Mouse (Mus musculus): ENCODE results near the gene Ubash3b. TPM values are rescaled to one million over a fixed set of nuclear protein-coding genes. Genes with fewer than 3 reads are reported as not detected.

The Ubash3b gene
- total RNA-seq, 1 experiment = 2.8 TPM

DNA sequence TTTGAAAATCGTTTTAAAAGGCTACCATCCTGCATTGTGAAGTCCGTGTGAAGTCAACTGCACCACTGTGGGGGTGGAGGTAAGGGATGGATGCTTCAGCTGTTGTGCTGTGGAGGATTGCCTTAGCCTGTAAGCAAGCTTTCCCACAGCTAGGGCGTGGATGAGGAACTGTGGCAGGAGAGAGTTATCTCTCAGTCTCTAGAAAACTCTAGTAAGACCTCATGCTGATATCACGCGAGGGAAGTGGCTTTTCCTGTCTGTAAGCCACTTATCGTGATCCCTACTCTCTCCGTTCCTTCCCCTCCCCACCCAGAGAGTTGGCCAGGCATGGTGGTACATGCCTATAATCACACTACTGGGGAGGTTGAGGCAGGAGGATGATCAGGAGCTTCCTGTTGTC is 112.2 kb downstream of the Ubash3b start:
- H3K9ac ChIP-seq (ENCODE audit: insufficient read depth, low read depth, low read length, poor library complexity, severe bottlenecking) = no peak overlapping the region
- H3K4me1 ChIP-seq (ENCODE audit: control insufficient read depth in 2 of 2, insufficient read depth in 2 of 2, low read length in 2 of 2, poor library complexity in 1 of 2) = no peaks in the 10 kb centered on the region
- no peak overlapping the region for H3K27ac ChIP-seq (ENCODE audit: insufficient read depth, low read depth, low read length, poor library complexity, severe bottlenecking)
- H3K9me3 ChIP-seq (ENCODE audit: control insufficient read depth, insufficient read depth, low read depth, low read length) = no peaks in the 10 kb centered on the region
- H3K4me3 ChIP-seq (ENCODE audit: insufficient read depth in 1 of 2, low read depth in 1 of 2, low read length in 2 of 2, poor library complexity in 1 of 2, severe bottlenecking in 1 of 2) = no peak overlapping the region
- no peak for DNase-seq (ENCODE audit: low read depth, low spot score)
- TF ChIP-seq MAFK (IDR thresholded peaks at IDR 0.05; ENCODE audit: insufficient read depth, low read depth, low read length) (no peak), HCFC1 (IDR thresholded peaks at IDR 0.05; ENCODE audit: borderline replicate concordance, insufficient read depth, low read length) (no peak), ZNF384 (IDR thresholded peaks at IDR 0.05; ENCODE audit: low read depth, low read length) (no peak), ZC3H11A (IDR thresholded peaks at IDR 0.05; ENCODE audit: borderline replicate concordance, low read depth, low read length) (no peak), CHD2 (IDR thresholded peaks at IDR 0.05; ENCODE audit: low read depth, low read length) (no peak)
- no peaks in the 10 kb centered on the region for H3K36me3 ChIP-seq (ENCODE audit: control insufficient read depth, insufficient read depth, low read length, poor library complexity, severe bottlenecking)
- in situ Hi-C loops (cut with MboI; ENCODE audit: low sequenced_read_pairs in 2 of 2, unreplicated experiment in 2 of 2) = loop anchor here in 1 of 2 experiments (25.0 kb wide), 1 partner anchor 138 kb away; no protein-coding TSS in a partner anchor

DNA sequence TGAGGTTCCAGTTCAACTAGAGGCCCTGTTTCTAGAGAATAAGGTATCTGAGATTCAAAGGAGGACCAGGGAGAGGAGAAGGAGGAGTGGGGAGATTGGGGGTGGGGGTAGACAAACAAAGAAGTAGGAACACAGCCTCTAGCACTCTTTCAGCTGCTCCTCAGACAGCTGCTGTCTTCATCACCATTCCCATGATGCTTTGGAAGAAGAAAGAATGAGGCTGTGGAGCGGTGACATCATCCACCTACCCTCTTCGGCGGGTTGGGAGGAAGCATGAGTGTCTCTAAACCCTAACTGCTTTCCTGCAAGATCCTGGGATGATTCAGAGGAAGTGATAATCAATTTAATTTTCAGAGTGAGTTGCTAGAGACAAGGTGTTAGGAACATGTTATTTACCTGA is 112.7 kb downstream of the Ubash3b start:
- TF ChIP-seq CHD2 (IDR thresholded peaks at IDR 0.05; ENCODE audit: low read depth, low read length) (no peak), ZC3H11A (IDR thresholded peaks at IDR 0.05; ENCODE audit: borderline replicate concordance, low read depth, low read length) (no peak), MAFK (IDR thresholded peaks at IDR 0.05; ENCODE audit: insufficient read depth, low read depth, low read length) (no peak), HCFC1 (IDR thresholded peaks at IDR 0.05; ENCODE audit: borderline replicate concordance, insufficient read depth, low read length) (no peak), ZNF384 (IDR thresholded peaks at IDR 0.05; ENCODE audit: low read depth, low read length) (no peak)
- Histone ChIP-seq H3K4me1 (ENCODE audit: control insufficient read depth in 2 of 2, insufficient read depth in 2 of 2, low read length in 2 of 2, poor library complexity in 1 of 2) (no peaks in the 10 kb centered on the region), H3K4me3 (ENCODE audit: insufficient read depth in 1 of 2, low read depth in 1 of 2, low read length in 2 of 2, poor library complexity in 1 of 2, severe bottlenecking in 1 of 2) (no peak overlapping the region), H3K9ac (ENCODE audit: insufficient read depth, low read depth, low read length, poor library complexity, severe bottlenecking) (no peak overlapping the region), H3K9me3 (ENCODE audit: control insufficient read depth, insufficient read depth, low read depth, low read length) (no peaks in the 10 kb centered on the region), H3K36me3 (ENCODE audit: control insufficient read depth, insufficient read depth, low read length, poor library complexity, severe bottlenecking) (no peaks in the 10 kb centered on the region), H3K27ac (ENCODE audit: insufficient read depth, low read depth, low read length, poor library complexity, severe bottlenecking) (no peak overlapping the region)
- DNase-seq (ENCODE audit: low read depth, low spot score) = no peak
- in situ Hi-C loops (cut with MboI; ENCODE audit: low sequenced_read_pairs in 2 of 2, unreplicated experiment in 2 of 2) = loop anchor here in 1 of 2 experiments (25.0 kb wide), 1 partner anchor 138 kb away; no protein-coding TSS in a partner anchor

DNA sequence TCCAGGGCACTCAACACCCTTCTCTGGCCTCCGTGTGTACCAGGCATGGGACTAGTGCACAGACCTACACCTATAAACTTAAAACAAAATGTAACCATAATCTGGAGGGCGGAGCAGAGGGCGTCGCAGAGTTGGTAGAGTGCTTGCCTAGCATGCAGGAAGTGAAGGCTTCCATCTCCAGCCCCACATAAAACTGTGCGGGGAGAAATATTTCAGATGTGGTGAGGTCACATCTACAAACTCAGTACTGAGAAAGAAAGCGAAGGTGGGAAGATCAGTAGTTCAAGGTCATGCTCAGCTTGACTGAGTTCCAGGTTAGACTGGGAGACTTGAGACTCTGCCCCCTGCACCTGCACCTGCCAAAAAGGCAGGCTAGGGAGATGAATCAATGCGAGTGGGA is 113.3 kb downstream of the Ubash3b start:
- TF ChIP-seq ZNF384 (IDR thresholded peaks at IDR 0.05; ENCODE audit: low read depth, low read length) (no peak), ZC3H11A (IDR thresholded peaks at IDR 0.05; ENCODE audit: borderline replicate concordance, low read depth, low read length) (no peak), HCFC1 (IDR thresholded peaks at IDR 0.05; ENCODE audit: borderline replicate concordance, insufficient read depth, low read length) (no peak), CHD2 (IDR thresholded peaks at IDR 0.05; ENCODE audit: low read depth, low read length) (no peak), MAFK (IDR thresholded peaks at IDR 0.05; ENCODE audit: insufficient read depth, low read depth, low read length) (no peak)
- no peak overlapping the region for H3K9ac ChIP-seq (ENCODE audit: insufficient read depth, low read depth, low read length, poor library complexity, severe bottlenecking)
- in situ Hi-C loops (cut with MboI; ENCODE audit: low sequenced_read_pairs in 2 of 2, unreplicated experiment in 2 of 2) = loop anchor here in 1 of 2 experiments (25.0 kb wide), 1 partner anchor 139 kb away; no protein-coding TSS in a partner anchor
- no peak for DNase-seq (ENCODE audit: low read depth, low spot score)
- no peaks in the 10 kb centered on the region for H3K36me3 ChIP-seq (ENCODE audit: control insufficient read depth, insufficient read depth, low read length, poor library complexity, severe bottlenecking)
- no peaks in the 10 kb centered on the region for H3K9me3 ChIP-seq (ENCODE audit: control insufficient read depth, insufficient read depth, low read depth, low read length)
- no peak overlapping the region for H3K27ac ChIP-seq (ENCODE audit: insufficient read depth, low read depth, low read length, poor library complexity, severe bottlenecking)
- no peaks in the 10 kb centered on the region for H3K4me1 ChIP-seq (ENCODE audit: control insufficient read depth in 2 of 2, insufficient read depth in 2 of 2, low read length in 2 of 2, poor library complexity in 1 of 2)
- H3K4me3 ChIP-seq (ENCODE audit: insufficient read depth in 1 of 2, low read depth in 1 of 2, low read length in 2 of 2, poor library complexity in 1 of 2, severe bottlenecking in 1 of 2) = no peak overlapping the region

DNA sequence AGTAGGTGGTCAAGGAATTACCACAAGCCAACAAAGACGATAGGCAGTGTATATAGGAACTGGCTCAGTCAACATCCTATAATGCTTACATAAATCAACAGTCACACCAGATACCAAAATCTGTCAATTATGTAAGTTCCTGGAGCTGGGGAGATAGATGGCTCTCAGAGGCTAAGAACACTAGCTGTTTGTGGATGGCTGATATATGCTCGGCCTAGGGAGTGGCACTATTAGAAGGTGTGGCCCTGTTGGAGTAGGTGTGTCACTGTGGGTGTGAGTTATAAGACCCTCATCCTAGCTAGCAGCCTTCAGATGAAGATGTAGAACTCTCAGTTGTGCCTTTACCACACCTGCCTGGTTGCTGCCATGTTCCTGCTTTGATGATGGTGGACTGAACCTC is 113.8 kb downstream of the Ubash3b start:
- Histone ChIP-seq H3K36me3 (ENCODE audit: control insufficient read depth, insufficient read depth, low read length, poor library complexity, severe bottlenecking) (no peaks in the 10 kb centered on the region), H3K27ac (ENCODE audit: insufficient read depth, low read depth, low read length, poor library complexity, severe bottlenecking) (no peak overlapping the region), H3K4me3 (ENCODE audit: insufficient read depth in 1 of 2, low read depth in 1 of 2, low read length in 2 of 2, poor library complexity in 1 of 2, severe bottlenecking in 1 of 2) (no peak overlapping the region), H3K9me3 (ENCODE audit: control insufficient read depth, insufficient read depth, low read depth, low read length) (no peaks in the 10 kb centered on the region), H3K4me1 (ENCODE audit: control insufficient read depth in 2 of 2, insufficient read depth in 2 of 2, low read length in 2 of 2, poor library complexity in 1 of 2) (no peaks in the 10 kb centered on the region), H3K9ac (ENCODE audit: insufficient read depth, low read depth, low read length, poor library complexity, severe bottlenecking) (no peak overlapping the region)
- in situ Hi-C loops (cut with MboI; ENCODE audit: low sequenced_read_pairs in 2 of 2, unreplicated experiment in 2 of 2) = loop anchor here in 1 of 2 experiments (25.0 kb wide), 1 partner anchor 140 kb away; no protein-coding TSS in a partner anchor
- TF ChIP-seq ZC3H11A (IDR thresholded peaks at IDR 0.05; ENCODE audit: borderline replicate concordance, low read depth, low read length) (no peak), MAFK (IDR thresholded peaks at IDR 0.05; ENCODE audit: insufficient read depth, low read depth, low read length) (no peak), CHD2 (IDR thresholded peaks at IDR 0.05; ENCODE audit: low read depth, low read length) (no peak), HCFC1 (IDR thresholded peaks at IDR 0.05; ENCODE audit: borderline replicate concordance, insufficient read depth, low read length) (no peak), ZNF384 (IDR thresholded peaks at IDR 0.05; ENCODE audit: low read depth, low read length) (no peak)
- no peak for DNase-seq (ENCODE audit: low read depth, low spot score)
